Mouse (Mus musculus) left cerebral cortex, postnatal 36 days (tissue): ENCODE measurements around the gene Nudt3. TPM values are rescaled to one million over a fixed set of nuclear protein-coding genes. Genes with fewer than 3 reads are reported as not detected.
A peak's percentile ranks its signal among the peaks of the same experiment; 100 is the strongest.

Experiments
- DNase-seq, 2 experiments: peaks; one replicate each; pipeline ENCODE4 v3.0.0; 2021 to 2022; ENCODE audit warnings: low spot score in 2 of 2, mixed read lengths in 1 of 2
- intact Hi-C: fragments of 180-260 bp; cut with DNase I; formaldehyde crosslinking; loops from one replicate; pipeline ENCODE4 v1.15.1; 2025
- total RNA-seq, 2 experiments: library from RNA; stranded (reverse); gene quantifications; 2 replicates each; pipeline ENCODE4 v1.2.3; 2021

Nudt3 gene
- total RNA-seq, 2 experiments from 2014 or later, result 511 to 604 TPM

DNA sequence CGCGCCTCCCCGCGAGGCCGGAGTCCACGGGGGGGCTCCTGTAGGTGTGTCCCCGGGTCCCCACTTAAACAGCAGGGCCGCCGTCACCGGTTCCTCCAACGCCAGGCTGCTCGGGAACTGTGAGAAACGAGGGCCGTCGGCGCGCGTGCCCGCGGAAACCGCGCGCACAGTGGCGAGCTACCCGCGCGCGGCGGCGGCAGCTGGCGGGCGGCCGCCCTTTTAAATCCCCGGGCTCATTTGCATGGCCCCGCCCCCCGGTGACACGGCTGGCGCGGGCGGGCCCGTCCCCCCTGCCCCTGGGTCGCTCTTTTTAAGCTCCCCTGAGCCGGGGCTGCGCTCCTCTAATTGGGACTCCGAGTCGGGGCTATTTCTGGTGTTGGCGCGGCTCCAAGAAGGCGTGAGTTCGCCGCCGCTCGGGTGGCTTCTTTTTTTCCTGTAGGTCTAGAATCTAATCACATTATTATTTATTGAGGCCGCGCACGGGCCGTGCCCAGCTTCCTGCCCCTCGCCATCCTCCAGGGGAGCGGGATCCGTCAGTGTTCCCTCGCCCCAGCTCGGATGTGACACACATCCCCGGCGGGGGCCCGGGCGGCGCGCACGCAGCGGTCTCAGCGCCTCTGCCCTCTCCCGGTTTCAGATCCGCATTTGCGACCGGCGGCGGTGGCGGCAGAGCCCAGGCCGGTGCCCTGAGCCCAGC is 66.8 kb downstream of the Nudt3 start, which contains the start of gene Hmga1:
Hmga1 (plus strand) TSS at position 183 of the 697 bp plus-strand sequence.
- peak; percentile 78 to 83 for DNase-seq
- intact Hi-C loops, result no loop called here

GRCm38 (mm10) chr17:27555512-27556172 is 67.7 kb downstream of the Nudt3 start:
- no peak for DNase-seq
- intact Hi-C loops, result no loop called here

DNA sequence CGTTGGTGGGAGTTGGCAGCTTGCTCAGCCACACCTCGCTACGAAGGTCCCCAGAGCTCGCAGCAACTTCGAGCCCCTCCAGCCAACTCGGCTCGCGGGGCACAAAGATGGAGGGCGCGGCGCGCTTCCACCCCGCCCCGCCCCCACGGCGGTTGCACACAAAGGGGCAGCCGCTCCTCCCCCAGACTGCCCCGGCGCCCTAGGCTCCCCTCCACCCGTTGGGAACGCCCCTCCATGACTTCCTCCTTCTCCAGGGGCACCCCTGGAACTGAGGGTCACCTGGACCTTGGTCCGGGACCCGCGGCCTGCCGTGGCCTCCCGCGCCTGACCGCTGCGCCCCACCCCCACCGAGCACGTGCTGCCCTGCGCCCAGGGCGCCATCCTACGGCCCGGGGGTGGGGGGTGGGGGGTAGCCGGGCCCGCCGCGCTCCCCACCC is 68.2 kb downstream of the Nudt3 start:
- intact Hi-C loops, result no loop called here
- DNase-seq, result no peak

GRCm38 (mm10) chr17:27554062-27554960 is 69.0 kb downstream of the Nudt3 start:
- DNase-seq, result no peak
- intact Hi-C loops, result no loop called here

- DNase-seq, result no peak
- intact Hi-C loops, result no loop called here
Observed at GRCm38 (mm10) chr17:27552215-27553201, 70.8 kb downstream of the Nudt3 start.

GRCm38 (mm10) chr17:27551393-27551940 is 71.8 kb downstream of the Nudt3 start:
- DNase-seq, result no peak
- intact Hi-C loops, result no loop called here

GRCm38 (mm10) chr17:27549234-27549633 is 74.1 kb downstream of the Nudt3 start:
- no peak for DNase-seq
- intact Hi-C loops, result no loop called here

DNA sequence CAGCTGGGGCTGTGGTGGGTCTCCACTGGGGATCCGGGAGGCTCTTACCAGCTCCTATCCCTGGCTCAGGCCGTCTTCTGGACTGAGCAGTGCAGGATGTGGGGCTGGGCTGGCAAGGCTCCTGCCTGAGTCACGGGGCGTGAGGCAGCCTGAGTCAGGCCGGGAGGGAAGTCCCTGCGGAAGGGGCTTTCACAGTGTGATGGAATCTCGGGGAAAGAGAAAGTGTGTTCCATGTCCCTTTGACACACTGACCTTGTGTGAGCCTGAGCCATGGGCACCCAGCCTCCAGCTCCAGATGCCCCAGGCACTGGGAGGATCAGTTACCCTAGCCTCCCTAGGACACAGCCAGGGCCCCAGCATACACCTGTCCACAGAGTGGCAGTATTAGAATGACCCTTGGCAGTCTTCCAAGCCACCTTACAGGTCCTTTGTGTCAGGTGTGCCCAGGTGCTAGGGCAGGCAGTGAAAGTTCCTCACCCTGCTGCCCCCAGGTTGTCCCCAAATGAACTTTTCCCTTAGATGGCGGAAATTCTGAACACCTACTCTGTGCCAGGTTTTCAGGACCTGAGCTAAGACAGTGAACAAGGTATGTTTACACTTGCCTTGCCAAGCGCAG is 75.9 kb downstream of the Nudt3 start:
- DNase-seq, result no peak
- intact Hi-C loops, result no loop called here

DNA sequence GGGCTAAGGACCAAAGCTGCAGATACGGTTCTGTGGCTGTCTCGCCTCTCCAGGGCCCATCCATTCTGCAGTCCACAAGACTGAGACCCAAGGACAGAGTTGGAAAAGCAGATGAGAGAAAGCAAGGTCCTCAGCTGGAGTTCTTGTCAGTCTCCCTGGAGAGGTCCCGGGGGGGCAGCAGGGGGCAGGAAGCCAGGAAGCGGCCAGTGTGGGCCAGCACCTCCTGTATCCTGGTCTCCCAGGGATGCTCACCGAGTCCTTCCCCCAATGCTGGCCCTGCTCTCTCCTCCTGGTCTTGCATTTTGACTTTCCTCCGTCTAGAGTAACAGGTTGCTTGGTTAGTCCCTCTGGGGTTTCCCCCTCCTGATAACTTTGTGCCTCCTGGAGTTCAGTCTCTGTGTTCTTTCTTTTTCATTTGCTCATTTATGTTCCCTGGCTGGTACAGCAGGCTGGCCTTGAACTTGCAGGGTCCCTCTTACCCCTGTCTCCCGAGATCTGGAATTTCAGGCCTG is 76.7 kb downstream of the Nudt3 start:
- intact Hi-C loops, result no loop called here
- no peak for DNase-seq

DNA sequence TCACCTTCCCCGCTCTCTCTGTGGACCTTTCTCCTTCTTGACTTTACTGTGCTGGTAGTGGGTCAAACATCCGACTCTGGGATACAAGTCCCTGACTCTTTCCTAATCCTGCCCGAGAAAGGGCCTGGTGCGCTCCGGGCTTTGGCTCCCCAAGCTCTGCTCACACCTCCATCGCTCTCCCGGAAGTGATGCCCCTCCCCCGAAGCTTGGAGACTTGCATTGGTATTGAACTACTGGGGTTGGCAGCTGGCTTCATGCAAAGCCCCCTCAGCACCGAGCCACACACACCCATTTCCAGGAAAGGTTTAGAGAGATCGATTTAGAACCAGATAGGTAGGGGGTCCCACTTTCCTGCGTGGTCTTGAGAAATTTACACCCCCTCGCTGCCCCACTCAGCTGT is 77.3 kb downstream of the Nudt3 start:
- intact Hi-C loops, result no loop called here
- no peak for DNase-seq

GRCm38 (mm10) chr17:27544551-27544950 is 78.7 kb downstream of the Nudt3 start:
- peak in 1 of 2 experiments; percentile 53 for DNase-seq
- intact Hi-C loops, result no loop called here

DNA sequence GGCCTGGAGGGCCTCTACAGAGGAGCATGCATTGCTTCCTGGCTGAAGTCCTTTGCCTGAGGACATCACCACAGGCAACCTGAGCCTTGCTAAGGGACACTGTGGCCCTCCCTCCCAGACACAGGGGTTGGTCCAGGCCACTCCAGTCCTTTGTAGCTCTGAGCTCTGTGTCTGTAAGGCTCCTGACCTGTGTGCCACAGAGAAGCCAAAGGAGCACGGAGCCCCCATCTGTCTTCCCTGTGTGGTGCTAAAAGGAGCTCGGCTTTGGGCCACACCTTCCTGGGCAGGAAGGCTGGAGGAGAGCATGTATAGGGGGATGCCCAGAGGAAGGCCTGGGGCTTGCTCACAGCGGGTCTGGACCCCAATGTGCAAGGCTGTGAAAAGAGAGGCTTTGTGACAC is 81.3 kb downstream of the Nudt3 start:
- DNase-seq, result no peak
- intact Hi-C loops, result no loop called here

- intact Hi-C loops, result no loop called here
- DNase-seq, result no peak
Observed at GRCm38 (mm10) chr17:27541261-27541660, 82.0 kb downstream of the Nudt3 start.

DNA sequence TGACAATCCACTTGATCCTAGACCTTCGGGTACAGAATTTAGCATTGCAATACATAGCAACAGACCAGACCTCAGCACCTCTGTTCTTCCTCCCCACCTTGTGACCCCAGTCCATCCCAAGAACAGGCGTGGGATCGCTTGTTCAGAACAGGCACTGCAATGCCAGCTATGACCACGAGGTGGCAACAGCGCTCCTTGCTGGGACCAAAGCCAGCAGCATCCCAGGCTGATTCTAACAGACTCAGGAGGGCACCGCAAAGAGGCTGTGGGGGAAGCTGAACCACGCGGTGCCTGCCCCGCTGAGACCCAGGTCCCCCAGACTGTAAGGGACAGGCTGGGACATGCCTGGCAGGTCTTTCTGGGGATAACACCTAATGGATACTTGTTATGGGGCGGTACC is 88.6 kb downstream of the Nudt3 start:
- peak; percentile 83 to 88 for DNase-seq
- intact Hi-C loops, result loop anchor here (2.0 kb wide), 1 partner anchor 234 kb away; no protein-coding TSS in a partner anchor

- intact Hi-C loops, result no loop called here
- DNase-seq, result no peak
Observed at GRCm38 (mm10) chr17:27533354-27533753, 89.9 kb downstream of the Nudt3 start.

- intact Hi-C loops, result no loop called here
- DNase-seq, result no peak
Observed at GRCm38 (mm10) chr17:27532095-27532494, 91.2 kb downstream of the Nudt3 start.
